Mouse (Mus musculus) heart, adult 2 months (tissue): ENCODE results near the gene Bcl6.

Experiments
- CTCF ChIP-seq: fragments of 200-600 bp; IDR thresholded peaks from 2 replicates; pipeline ENCODE4 v1.8.1; 2022; ENCODE audit warnings: antibody characterized with exemption, mild to moderate bottlenecking, moderate library complexity
- EP300 ChIP-seq: fragments of 200-500 bp; IDR thresholded peaks from 2 replicates; pipeline ENCODE4 v1.6.1; 2011; ENCODE audit warnings: low read depth, low read length, control low read depth; ENCODE audit not compliant: insufficient read depth
- POLR2A ChIP-seq: fragments of 200-500 bp; IDR thresholded peaks from 2 replicates; pipeline ENCODE4 v1.6.1; 2011; ENCODE audit warnings: mild to moderate bottlenecking, low read depth, low read length, control low read depth; ENCODE audit not compliant: insufficient read depth

- TF ChIP-seq POLR2A (no peak), EP300 (no peak), CTCF (no peak)
Observed at GRCm38 (mm10) chr16:24036398-24036797, 47.7 kb upstream of the Bcl6 start.
